Mouse (Mus musculus) limb, embryonic 10.5 days (tissue): Measurements from ENCODE around the gene Clrn3. TPM values are rescaled to one million over a fixed set of nuclear protein-coding genes. Genes with fewer than 3 reads are reported as not detected.
"Not testable (repeated sequence)": the region's sequence is repeated elsewhere in the genome, so short reads cannot be mapped to it uniquely, and the experiment has no call there.

Experiments
- DNase-seq: peaks from one replicate; pipeline ENCODE4 v3.0.0-alpha.2; 2017; ENCODE audit warnings: low spot score
- H3K27ac ChIP-seq: fragments of 300-500 bp; sonication (generic); 2 replicates; pipeline ENCODE4 v1.5.1; 2016; ENCODE audit warnings: mild to moderate bottlenecking
- H3K27me3 ChIP-seq: fragments of 300-500 bp; sonication (generic); 2 replicates; pipeline ENCODE4 v1.6.1; 2016; ENCODE audit warnings: low read depth, mild to moderate bottlenecking; ENCODE audit not compliant: poor library complexity, severe bottlenecking
- H3K36me3 ChIP-seq: fragments of 300-500 bp; sonication (generic); 2 replicates; pipeline ENCODE4 v1.6.1; 2016; ENCODE audit warnings: mild to moderate bottlenecking, moderate library complexity
- H3K4me1 ChIP-seq: fragments of 300-500 bp; sonication (generic); 2 replicates; pipeline ENCODE4 v1.6.1; 2016
- H3K4me3 ChIP-seq: fragments of 300-500 bp; sonication (generic); 2 replicates; pipeline ENCODE4 v1.5.1; 2016; ENCODE audit warnings: mild to moderate bottlenecking, moderate library complexity
- H3K9me3 ChIP-seq: fragments of 300-500 bp; sonication (generic); replicated peaks from 2 replicates; pipeline ENCODE4 v1.6.1; 2016; ENCODE audit warnings: mild to moderate bottlenecking
- WGBS: fragments of 180-500 bp; shearing (Covaris S2); methylation state at CpG from one replicate; pipeline ENCODE4 v1.1.7; 2016; 5-methylcytosine and 5-hydroxymethylcytosine counted together
- polyA plus RNA-seq: library from polyadenylated mRNA; unstranded; fragments of >200 nt; fragmentation: Nextera tagmentation; extraction: Ambion mirVana; gene quantifications from 2 replicates; pipeline ENCODE4 v1.2.1, GENCODE M21; 2016

Clrn3 gene
- polyA plus RNA-seq, 1 experiment from 2014 or later, result not detected

DNA sequence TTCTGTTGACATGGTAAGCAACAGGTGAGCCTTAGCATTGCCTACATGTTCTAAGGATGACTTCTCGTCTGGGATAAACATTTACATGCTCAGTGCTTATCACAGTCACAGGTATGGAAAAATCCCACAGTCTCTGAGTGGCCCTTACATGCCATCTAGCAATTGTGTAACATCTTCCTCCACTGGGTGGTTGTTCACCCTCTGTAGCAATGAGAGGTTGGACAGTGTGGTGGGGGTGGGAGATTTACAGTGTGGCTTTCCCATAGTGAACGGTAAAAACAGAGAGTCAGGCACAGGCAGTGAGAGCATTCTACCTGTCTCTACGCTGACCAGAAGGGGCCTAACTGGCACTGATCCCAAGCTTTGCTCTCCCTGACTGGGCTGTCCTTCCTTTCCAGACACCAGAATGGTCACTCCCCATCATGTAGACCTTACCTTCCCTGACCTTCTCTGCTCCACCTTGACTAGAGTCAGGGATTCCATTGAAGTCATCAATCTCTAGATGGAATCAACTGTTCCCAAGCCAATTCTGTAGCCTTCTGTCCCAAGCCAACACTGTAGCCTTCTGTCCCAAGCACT, 1.8 kb downstream of the Clrn3 start:
- DNase-seq, result no peak
- Histone ChIP-seq H3K27me3 (no peaks in the 10 kb centered on the region), H3K4me1 (no peaks in the 10 kb centered on the region), H3K9me3 (no peaks in the 10 kb centered on the region), H3K36me3 (no peaks in the 10 kb centered on the region), H3K4me3 (no peak overlapping the region), H3K27ac (no peak overlapping the region)
- WGBS, result 87% methylated on average over 3 of the region's 3 CpGs

DNA sequence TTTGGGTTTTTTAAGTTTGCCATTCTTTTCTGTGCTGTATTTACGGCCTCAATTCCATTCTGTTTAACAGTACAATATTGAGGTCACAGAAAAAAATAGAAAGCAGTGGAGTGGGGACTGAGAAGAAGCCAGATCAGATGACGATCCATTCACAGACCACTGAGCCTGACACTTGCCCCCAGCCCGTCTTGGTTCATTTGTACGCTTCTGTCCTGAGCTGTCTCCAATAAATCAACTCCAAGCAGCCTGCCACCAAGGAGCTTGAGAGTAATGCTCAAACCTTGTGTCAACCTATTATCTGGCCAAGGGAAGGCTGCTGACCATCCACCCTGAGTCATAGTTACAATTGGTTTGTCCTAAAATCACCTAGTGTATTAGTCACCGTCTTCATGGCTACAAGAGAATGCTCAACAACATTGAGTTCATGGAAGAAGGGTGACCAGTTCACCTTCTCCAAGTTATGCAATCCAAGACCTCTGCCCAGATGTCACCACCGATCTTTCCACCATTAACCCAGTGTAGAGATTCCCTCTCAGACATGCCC, 4.0 kb downstream of the Clrn3 start:
- peaks cover 6% of the 10 kb centered on the region for H3K4me1 ChIP-seq
- 75% methylated on average over 6 of the region's 6 CpGs for WGBS
- no peak for DNase-seq
- no peaks in the 10 kb centered on the region for H3K9me3 ChIP-seq
- H3K4me3 ChIP-seq, result no peak overlapping the region
- no peaks in the 10 kb centered on the region for H3K27me3 ChIP-seq
- H3K27ac ChIP-seq, result no peak overlapping the region
- H3K36me3 ChIP-seq, result no peaks in the 10 kb centered on the region

DNA sequence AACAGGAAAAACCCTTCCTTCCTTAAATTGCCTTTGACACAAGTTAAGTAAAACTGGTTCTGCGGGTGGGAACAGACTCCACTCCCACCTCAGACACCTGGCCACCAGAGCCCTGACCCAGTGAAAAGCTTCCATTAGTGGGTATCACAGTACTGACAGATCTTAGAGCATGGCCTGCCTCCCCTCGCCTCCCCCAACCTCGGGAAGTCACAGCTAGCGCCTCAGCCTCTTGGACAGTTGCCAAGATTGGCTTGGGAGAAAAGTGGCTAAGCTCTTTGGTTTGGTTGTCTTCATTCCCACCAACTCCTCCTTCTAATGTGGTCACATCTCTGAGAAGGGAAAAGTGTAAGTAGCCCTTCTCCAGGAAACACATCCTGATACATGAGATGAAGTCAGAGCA, 4.5 kb downstream of the Clrn3 start:
- Histone ChIP-seq H3K4me1 (peaks cover 6% of the 10 kb centered on the region), H3K4me3 (no peak overlapping the region), H3K27ac (no peak overlapping the region), H3K36me3 (no peaks in the 10 kb centered on the region), H3K27me3 (no peaks in the 10 kb centered on the region), H3K9me3 (no peaks in the 10 kb centered on the region)
- WGBS, result 80% methylated on average over 4 of the region's 4 CpGs
- no peak for DNase-seq

DNA sequence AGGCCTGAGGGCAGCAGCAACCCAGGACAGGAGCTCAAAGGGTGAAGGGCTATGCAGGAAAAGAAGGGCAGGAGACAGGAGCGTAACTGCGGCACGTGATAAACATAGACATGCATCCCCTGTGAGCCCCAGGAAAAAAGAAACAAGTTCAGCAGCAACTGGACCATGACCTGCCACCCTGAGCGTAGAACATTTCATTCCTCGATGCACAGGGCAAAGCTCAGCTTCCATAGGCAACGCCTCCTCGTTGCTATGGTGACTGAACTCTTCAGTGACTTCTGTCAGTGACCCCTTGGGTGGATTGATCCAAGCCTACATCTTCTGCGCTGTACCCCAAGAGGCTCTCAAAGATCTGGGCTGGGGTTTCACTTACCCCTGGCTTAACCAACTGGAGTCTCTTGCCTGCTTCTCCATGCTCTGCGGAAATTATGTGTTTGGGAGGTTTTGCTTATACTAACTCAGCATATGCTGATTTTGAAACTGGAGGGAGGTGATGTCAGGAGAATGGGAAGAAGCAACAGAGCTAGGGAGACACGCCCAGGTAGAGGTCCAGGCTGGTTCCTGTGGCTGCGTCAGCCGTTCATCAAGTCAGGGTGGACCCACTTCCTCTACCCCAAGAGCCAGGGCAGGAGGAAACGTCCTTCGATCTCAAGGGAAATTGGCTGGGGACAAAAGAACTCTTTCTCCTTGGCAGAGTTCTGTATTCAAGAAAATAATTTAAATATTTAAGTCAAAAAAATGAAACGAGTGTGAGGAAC, 6.5 kb downstream of the Clrn3 start:
- no peaks in the 10 kb centered on the region for H3K36me3 ChIP-seq
- DNase-seq, result no peak
- H3K4me3 ChIP-seq, result no peak overlapping the region
- H3K9me3 ChIP-seq, result no peaks in the 10 kb centered on the region
- no peak overlapping the region for H3K27ac ChIP-seq
- 81% methylated on average over 15 of the region's 15 CpGs for WGBS
- H3K4me1 ChIP-seq, result peaks cover 12% of the 10 kb centered on the region
- H3K27me3 ChIP-seq, result no peaks in the 10 kb centered on the region

DNA sequence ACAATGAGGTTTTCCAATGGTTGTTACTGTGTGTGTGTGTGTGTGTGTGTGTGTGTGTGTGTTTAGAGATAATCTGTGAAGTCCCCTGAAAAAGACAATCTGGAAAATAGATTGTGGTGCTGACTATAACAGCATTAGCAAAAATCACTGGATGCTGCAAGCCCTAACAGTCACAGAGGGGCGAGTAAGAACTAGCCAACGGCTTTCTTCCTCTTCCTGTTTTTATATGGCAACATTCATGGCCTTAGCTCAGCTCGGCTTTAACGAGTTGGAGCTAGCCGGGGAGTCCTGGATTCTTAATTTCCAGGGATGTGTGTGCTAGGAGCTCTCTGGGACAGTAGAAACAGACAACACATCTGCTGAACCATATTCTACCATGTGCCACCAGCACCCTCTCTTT, 8.2 kb downstream of the Clrn3 start:
- no peak for DNase-seq
- Histone ChIP-seq H3K4me3 (no peak overlapping the region), H3K9me3 (no peaks in the 10 kb centered on the region), H3K4me1 (peaks cover 16% of the 10 kb centered on the region), H3K36me3 (no peaks in the 10 kb centered on the region), H3K27me3 (no peaks in the 10 kb centered on the region), H3K27ac (no peak overlapping the region)
- 62% methylated on average over 5 of the region's 5 CpGs for WGBS

DNA sequence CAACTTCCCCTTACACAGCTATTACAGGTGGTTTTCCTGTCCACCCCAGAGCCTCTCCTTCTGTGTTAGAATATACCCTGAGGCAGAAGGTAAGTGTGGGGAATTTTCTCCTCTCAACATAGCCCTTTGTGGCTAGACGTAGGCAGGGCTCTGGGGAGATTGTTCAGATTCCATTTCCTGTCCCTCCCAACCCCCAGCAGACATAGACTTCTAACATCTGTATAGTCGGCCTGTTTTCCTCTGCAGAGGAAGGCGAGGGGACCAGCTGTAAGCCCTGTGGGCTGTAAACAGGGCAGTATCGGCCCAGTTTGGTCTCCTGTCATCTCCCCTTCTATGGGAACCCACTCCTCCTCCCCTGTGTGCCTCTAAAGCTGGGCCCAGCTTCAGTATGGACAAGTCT, 11.3 kb downstream of the Clrn3 start:
- DNase-seq, result no peak
- H3K4me3 ChIP-seq, result no peak overlapping the region
- peaks cover 16% of the 10 kb centered on the region for H3K4me1 ChIP-seq
- WGBS, result 64% methylated on average over 4 of the region's 4 CpGs
- no peaks in the 10 kb centered on the region for H3K27me3 ChIP-seq
- no peaks in the 10 kb centered on the region for H3K36me3 ChIP-seq
- no peak overlapping the region for H3K27ac ChIP-seq
- no peaks in the 10 kb centered on the region for H3K9me3 ChIP-seq

DNA sequence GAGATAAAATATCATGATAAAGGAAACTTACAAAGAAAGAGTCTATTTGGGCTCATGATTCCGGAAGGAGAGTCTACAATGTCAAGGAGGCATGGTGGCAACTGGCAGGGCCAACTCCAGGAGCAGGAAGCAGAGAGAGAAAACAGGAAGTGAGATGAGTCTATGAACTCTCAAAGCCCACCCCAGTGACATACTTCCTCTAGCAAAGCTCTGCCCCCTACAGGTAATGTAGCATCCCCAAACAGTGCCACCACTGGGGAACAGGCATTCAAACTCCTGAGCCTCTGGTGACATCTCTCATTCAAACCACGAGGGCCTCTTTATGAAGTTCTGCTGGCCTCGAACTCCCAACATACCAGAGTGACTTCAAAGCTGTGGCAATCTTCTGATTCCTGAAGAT, 16.7 kb downstream of the Clrn3 start:
- Histone ChIP-seq H3K4me1 (0 out of 2 replicates have a peak, but pooled peaks cover 2% of the 10 kb centered on the region), H3K27ac (no peak overlapping the region), H3K36me3 (no peaks in the 10 kb centered on the region), H3K27me3 (no peaks in the 10 kb centered on the region), H3K9me3 (no peaks in the 10 kb centered on the region), H3K4me3 (no peak overlapping the region)
- WGBS, result 88% methylated on average over 3 of the region's 3 CpGs
- no peak for DNase-seq

DNA sequence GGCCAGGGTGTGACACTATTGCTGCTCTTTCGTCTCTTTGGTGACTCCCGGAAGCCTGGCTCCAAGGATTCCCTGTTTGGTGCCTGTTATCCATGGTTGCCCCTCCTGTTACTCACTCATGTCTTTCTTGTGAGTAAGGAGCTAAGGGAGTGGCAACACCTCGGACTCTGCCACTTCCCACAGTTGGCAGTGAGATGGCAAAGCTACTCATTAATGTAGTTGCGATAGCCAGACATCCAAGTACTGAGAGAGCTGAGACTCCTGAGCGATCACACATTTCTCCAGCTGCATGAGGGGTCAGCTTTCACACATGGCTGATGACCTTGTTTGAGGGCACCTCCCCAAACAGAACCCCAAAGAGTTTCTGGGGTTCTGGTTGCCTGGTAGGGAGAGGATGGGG, 18.0 kb downstream of the Clrn3 start:
- Histone ChIP-seq H3K4me3 (no peak overlapping the region), H3K36me3 (no peaks in the 10 kb centered on the region), H3K4me1 (no peaks in the 10 kb centered on the region), H3K9me3 (no peaks in the 10 kb centered on the region), H3K27ac (no peak overlapping the region), H3K27me3 (no peaks in the 10 kb centered on the region)
- 88% methylated on average over 5 of the region's 5 CpGs for WGBS
- no peak for DNase-seq

DNA sequence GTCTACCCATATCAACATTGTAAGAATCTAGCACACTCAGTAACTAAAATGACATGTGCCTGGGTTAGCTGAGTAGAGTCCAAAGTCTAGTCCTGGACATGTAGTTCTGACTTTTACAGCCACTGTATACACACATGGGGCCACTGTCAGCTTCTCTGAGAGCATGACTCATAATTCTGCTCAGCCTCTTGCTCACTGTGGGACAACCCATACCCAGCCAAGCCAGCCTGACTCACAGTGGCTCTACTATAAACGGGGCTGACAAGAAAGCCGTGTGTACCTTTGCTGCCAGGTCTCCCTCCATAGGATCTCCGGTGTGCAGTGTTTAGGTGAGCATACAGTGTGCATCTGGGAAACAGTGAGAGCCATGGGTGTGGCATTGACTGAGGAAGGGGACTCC, 19.2 kb downstream of the Clrn3 start:
- WGBS, result 91% methylated on average over 3 of the region's 3 CpGs
- no peaks in the 10 kb centered on the region for H3K36me3 ChIP-seq
- H3K4me1 ChIP-seq, result no peaks in the 10 kb centered on the region
- no peak overlapping the region for H3K4me3 ChIP-seq
- H3K27ac ChIP-seq, result no peak overlapping the region
- no peak for DNase-seq
- H3K27me3 ChIP-seq, result no peaks in the 10 kb centered on the region
- H3K9me3 ChIP-seq, result no peaks in the 10 kb centered on the region

DNA sequence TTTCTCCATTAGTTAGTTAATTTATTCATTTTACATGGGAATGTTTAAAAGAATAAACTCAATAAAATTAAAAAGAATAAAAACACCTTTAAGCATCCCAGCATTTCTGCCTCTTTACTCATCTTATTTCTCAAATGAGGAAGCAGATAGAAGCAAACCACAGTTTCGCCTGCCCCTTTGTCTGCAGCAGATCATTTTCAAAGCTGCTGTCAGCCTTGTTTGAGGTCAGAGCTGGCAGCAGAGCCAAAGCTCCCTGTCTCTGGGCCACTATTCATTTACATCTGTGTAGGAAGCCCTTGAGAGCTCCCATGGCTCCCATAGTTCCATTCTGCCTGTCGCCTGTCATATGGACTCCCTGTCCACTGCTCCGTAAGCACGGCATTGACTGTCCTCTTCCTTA, 19.9 kb downstream of the Clrn3 start:
- Histone ChIP-seq H3K4me1 (no peaks in the 10 kb centered on the region), H3K27ac (no peak overlapping the region), H3K4me3 (no peak overlapping the region), H3K27me3 (no peaks in the 10 kb centered on the region), H3K9me3 (no peaks in the 10 kb centered on the region), H3K36me3 (no peaks in the 10 kb centered on the region)
- WGBS, result 86% methylated on average over 4 of the region's 4 CpGs
- DNase-seq, result no peak

DNA sequence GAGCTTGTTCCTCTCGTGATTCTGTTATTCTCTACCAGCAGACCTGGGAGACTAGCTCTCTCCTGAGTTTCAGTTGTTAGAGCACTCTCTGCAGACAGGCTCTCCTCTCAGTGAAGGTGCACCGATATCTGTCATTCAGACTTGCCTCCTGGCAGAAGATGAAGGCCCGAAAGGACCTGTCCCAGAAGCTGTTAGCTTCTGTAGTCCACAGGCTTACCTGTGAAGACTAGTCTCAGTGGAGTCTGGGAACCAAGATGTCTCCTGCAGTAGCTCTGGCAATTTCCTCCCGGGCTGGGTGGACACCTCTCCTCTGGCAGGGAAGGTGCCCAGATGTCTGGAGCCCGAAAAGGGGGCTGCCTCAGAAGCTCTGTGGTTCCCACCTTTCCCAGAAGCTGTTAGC, 21.9 kb downstream of the Clrn3 start:
- H3K4me3 ChIP-seq, H3K4me1 ChIP-seq, H3K9me3 ChIP-seq, H3K36me3 ChIP-seq, H3K27me3 ChIP-seq, DNase-seq, H3K27ac ChIP-seq: not testable (repeated sequence)
- 89% methylated on average over 5 of the region's 5 CpGs for WGBS

DNA sequence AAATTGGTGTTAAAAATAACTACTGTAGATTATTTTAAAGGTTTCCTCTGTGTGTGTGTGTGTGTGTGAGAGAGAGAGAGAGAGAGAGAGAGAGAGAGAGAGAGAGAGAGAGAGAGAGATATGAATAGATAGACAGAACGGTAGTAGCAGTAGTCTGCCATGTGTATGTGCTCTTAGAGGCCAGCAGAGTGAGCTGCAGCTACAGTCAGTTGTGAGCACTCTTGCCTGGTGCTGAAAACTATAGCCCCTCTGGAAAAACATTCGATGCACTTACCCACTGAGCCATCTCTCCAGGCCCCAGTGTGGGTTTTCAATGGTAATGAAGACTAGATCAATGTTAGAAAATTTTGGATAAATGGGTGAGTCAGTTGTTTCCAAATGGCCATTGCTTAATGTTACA, 29.1 kb downstream of the Clrn3 start:
- Histone ChIP-seq H3K4me1 (no peaks in the 10 kb centered on the region), H3K4me3 (no peak overlapping the region), H3K36me3 (no peaks in the 10 kb centered on the region), H3K9me3 (no peaks in the 10 kb centered on the region), H3K27ac (no peak overlapping the region), H3K27me3 (no peaks in the 10 kb centered on the region)
- 62% methylated on average over 2 of the region's 2 CpGs for WGBS
- DNase-seq, result no peak

DNA sequence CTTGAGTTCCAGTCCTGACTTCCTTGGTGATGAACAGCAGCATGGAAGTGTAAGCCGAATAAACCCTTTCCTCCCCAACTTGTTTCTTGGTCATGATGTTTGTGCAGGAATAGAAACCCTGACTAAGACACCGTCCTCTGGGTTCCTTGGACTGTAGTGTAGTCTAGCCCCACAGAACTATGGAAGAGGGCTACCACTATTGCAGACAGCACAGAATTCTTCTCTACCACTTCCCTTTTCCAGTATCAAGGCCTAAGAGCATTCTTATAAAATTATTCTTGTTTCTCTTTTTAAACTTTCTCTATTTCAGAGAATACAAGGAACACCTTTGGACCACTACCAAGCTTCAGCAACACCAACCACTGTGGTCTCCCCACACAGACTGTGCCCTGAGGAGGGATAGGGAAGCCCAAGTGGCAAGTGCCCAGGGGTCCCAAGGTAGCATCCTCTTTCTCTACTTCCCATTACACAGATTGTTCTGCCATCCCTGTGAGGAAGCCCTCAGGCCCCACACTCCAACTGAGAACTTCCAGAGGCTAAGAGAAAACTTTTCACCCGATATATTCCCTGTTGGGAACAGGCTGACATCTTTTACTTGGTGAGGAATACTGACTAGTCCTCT, 29.8 kb downstream of the Clrn3 start:
- 79% methylated on average over 3 of the region's 3 CpGs for WGBS
- Histone ChIP-seq H3K4me3 (no peak overlapping the region), H3K36me3 (no peaks in the 10 kb centered on the region), H3K27me3 (no peaks in the 10 kb centered on the region), H3K4me1 (no peaks in the 10 kb centered on the region), H3K9me3 (no peaks in the 10 kb centered on the region), H3K27ac (no peak overlapping the region)
- no peak for DNase-seq
